Mouse (Mus musculus): ENCODE measurements at regions not wholly inside any gene's neighbourhood (a gene's known extent, or its start where the extent isn't known, plus 50 kb on each side); places are given as distances from the start of the nearest gene placed in this dataset.

- 88% methylated on average over 12 of the region's 12 CpGs for WGBS
- no peak for DNase-seq (ENCODE audit: low spot score)
- no peaks in the 10 kb centered on the region for H3K9me3 ChIP-seq (ENCODE audit: control insufficient read depth, low read length)
Measured at GRCm38 (mm10) chr4:131355526-131355991, 411.4 kb downstream of the Matn1 start.

GRCm38 (mm10) chr4:131356316-131356715 lies 412.1 kb downstream of the Matn1 start:
- H3K4me3 ChIP-seq (ENCODE audit: low read depth, low read length): no peak overlapping the region
- H3K36me3 ChIP-seq (ENCODE audit: control insufficient read depth, insufficient read depth, low read length): no peaks in the 10 kb centered on the region
- H3K9ac ChIP-seq (ENCODE audit: low read depth, low read length): no peak overlapping the region
- H3K27me3 ChIP-seq (replicated peaks; ENCODE audit: control insufficient read depth, insufficient read depth, low read length): no peaks in the 10 kb centered on the region
- no peaks in the 10 kb centered on the region for H3K9me3 ChIP-seq (ENCODE audit: control insufficient read depth, low read length)
- 72% methylated on average over 12 of the region's 12 CpGs for WGBS
- ATAC-seq (ENCODE audit: low read depth): no peak
- no peaks in the 10 kb centered on the region for H3K4me1 ChIP-seq (ENCODE audit: control insufficient read depth, insufficient read depth, low read length)
- DNase-seq (ENCODE audit: low spot score): peak; percentile 27
- no peak overlapping the region for H3K27ac ChIP-seq (replicated peaks; ENCODE audit: low read depth, low read length)
- H3K4me2 ChIP-seq (ENCODE audit: low read depth, low read length): no peak overlapping the region

More at GRCm38 (mm10) chr4:131355526-131355991, 411.4 kb downstream of the Matn1 start:
- no peak for ATAC-seq (ENCODE audit: low read depth)
- Histone ChIP-seq H3K9ac (ENCODE audit: low read depth, low read length) (no peak overlapping the region), H3K4me2 (ENCODE audit: low read depth, low read length) (no peak overlapping the region), H3K27me3 (replicated peaks; ENCODE audit: control insufficient read depth, insufficient read depth, low read length) (no peaks in the 10 kb centered on the region), H3K4me1 (ENCODE audit: control insufficient read depth, insufficient read depth, low read length) (no peaks in the 10 kb centered on the region), H3K4me3 (ENCODE audit: low read depth, low read length) (no peak overlapping the region), H3K27ac (replicated peaks; ENCODE audit: low read depth, low read length) (no peak overlapping the region), H3K36me3 (ENCODE audit: control insufficient read depth, insufficient read depth, low read length) (no peaks in the 10 kb centered on the region)

- Histone ChIP-seq H3K4me1 (ENCODE audit: control insufficient read depth, insufficient read depth, low read length) (no peaks in the 10 kb centered on the region), H3K9ac (ENCODE audit: low read depth, low read length) (no peak overlapping the region), H3K27ac (replicated peaks; ENCODE audit: low read depth, low read length) (no peak overlapping the region), H3K4me3 (ENCODE audit: low read depth, low read length) (no peak overlapping the region), H3K9me3 (ENCODE audit: control insufficient read depth, low read length) (no peaks in the 10 kb centered on the region), H3K36me3 (ENCODE audit: control insufficient read depth, insufficient read depth, low read length) (no peaks in the 10 kb centered on the region), H3K4me2 (ENCODE audit: low read depth, low read length) (no peak overlapping the region), H3K27me3 (replicated peaks; ENCODE audit: control insufficient read depth, insufficient read depth, low read length) (no peaks in the 10 kb centered on the region)
- whole genome bisulfite sequencing: 73% methylated on average over 1 of the region's 1 CpGs
- ATAC-seq (ENCODE audit: low read depth): no peak
- DNase-seq (ENCODE audit: low spot score): no peak
Measured at GRCm38 (mm10) chr4:131363030-131363429, 418.8 kb downstream of the Matn1 start.

GRCm38 (mm10) chr4:131364671-131365252 lies 420.6 kb downstream of the Matn1 start:
- DNase-seq (ENCODE audit: low spot score): no peak

GRCm38 (mm10) chr4:131366006-131366405 lies 421.8 kb downstream of the Matn1 start:
- ATAC-seq (ENCODE audit: low read depth) (no peak), DNase-seq (ENCODE audit: low spot score) (no peak)
- WGBS: 69% methylated on average over 2 of the region's 2 CpGs
- H3K9ac ChIP-seq (ENCODE audit: low read depth, low read length): no peak overlapping the region
- H3K4me2 ChIP-seq (ENCODE audit: low read depth, low read length): no peak overlapping the region
- H3K9me3 ChIP-seq (ENCODE audit: control insufficient read depth, low read length): no peaks in the 10 kb centered on the region
- no peaks in the 10 kb centered on the region for H3K4me1 ChIP-seq (ENCODE audit: control insufficient read depth, insufficient read depth, low read length)
- no peaks in the 10 kb centered on the region for H3K27me3 ChIP-seq (replicated peaks; ENCODE audit: control insufficient read depth, insufficient read depth, low read length)
- H3K27ac ChIP-seq (replicated peaks; ENCODE audit: low read depth, low read length): no peak overlapping the region
- no peaks in the 10 kb centered on the region for H3K36me3 ChIP-seq (ENCODE audit: control insufficient read depth, insufficient read depth, low read length)
- no peak overlapping the region for H3K4me3 ChIP-seq (ENCODE audit: low read depth, low read length)

More at GRCm38 (mm10) chr4:131364671-131365252, 420.6 kb downstream of the Matn1 start:
- Histone ChIP-seq H3K36me3 (ENCODE audit: control insufficient read depth, insufficient read depth, low read length) (no peaks in the 10 kb centered on the region), H3K27me3 (replicated peaks; ENCODE audit: control insufficient read depth, insufficient read depth, low read length) (no peaks in the 10 kb centered on the region), H3K4me3 (ENCODE audit: low read depth, low read length) (no peak overlapping the region), H3K27ac (replicated peaks; ENCODE audit: low read depth, low read length) (no peak overlapping the region), H3K4me2 (ENCODE audit: low read depth, low read length) (no peak overlapping the region), H3K9me3 (ENCODE audit: control insufficient read depth, low read length) (no peaks in the 10 kb centered on the region), H3K4me1 (ENCODE audit: control insufficient read depth, insufficient read depth, low read length) (no peaks in the 10 kb centered on the region), H3K9ac (ENCODE audit: low read depth, low read length) (no peak overlapping the region)
- 36% methylated on average over 6 of the region's 6 CpGs for WGBS
- ATAC-seq (ENCODE audit: low read depth): no peak

GRCm38 (mm10) chr4:131366656-131367055 lies 422.5 kb downstream of the Matn1 start:
- Histone ChIP-seq H3K9me3 (ENCODE audit: control insufficient read depth, low read length) (no peaks in the 10 kb centered on the region), H3K4me2 (ENCODE audit: low read depth, low read length) (no peak overlapping the region), H3K4me3 (ENCODE audit: low read depth, low read length) (no peak overlapping the region), H3K4me1 (ENCODE audit: control insufficient read depth, insufficient read depth, low read length) (no peaks in the 10 kb centered on the region), H3K27me3 (replicated peaks; ENCODE audit: control insufficient read depth, insufficient read depth, low read length) (no peaks in the 10 kb centered on the region), H3K9ac (ENCODE audit: low read depth, low read length) (no peak overlapping the region), H3K36me3 (ENCODE audit: control insufficient read depth, insufficient read depth, low read length) (no peaks in the 10 kb centered on the region), H3K27ac (replicated peaks; ENCODE audit: low read depth, low read length) (no peak overlapping the region)
- no peak for ATAC-seq (ENCODE audit: low read depth)
- no peak for DNase-seq (ENCODE audit: low spot score)
- 56% methylated on average over 1 of the region's 1 CpGs for WGBS

- WGBS: 73% methylated on average over 16 of the region's 16 CpGs
- H3K4me3 ChIP-seq (ENCODE audit: low read depth, low read length): no peak overlapping the region
- H3K27me3 ChIP-seq (replicated peaks; ENCODE audit: control insufficient read depth, insufficient read depth, low read length): no peaks in the 10 kb centered on the region
- no peaks in the 10 kb centered on the region for H3K4me1 ChIP-seq (ENCODE audit: control insufficient read depth, insufficient read depth, low read length)
- ATAC-seq (ENCODE audit: low read depth) (no peak), DNase-seq (ENCODE audit: low spot score) (no peak)
- H3K36me3 ChIP-seq (ENCODE audit: control insufficient read depth, insufficient read depth, low read length): no peaks in the 10 kb centered on the region
- no peak overlapping the region for H3K9ac ChIP-seq (ENCODE audit: low read depth, low read length)
- H3K27ac ChIP-seq (replicated peaks; ENCODE audit: low read depth, low read length): no peak overlapping the region
- no peak overlapping the region for H3K4me2 ChIP-seq (ENCODE audit: low read depth, low read length)
- no peaks in the 10 kb centered on the region for H3K9me3 ChIP-seq (ENCODE audit: control insufficient read depth, low read length)
Measured at GRCm38 (mm10) chr4:131372517-131372916, 428.3 kb downstream of the Matn1 start.

- Histone ChIP-seq H3K9ac (ENCODE audit: low read depth, low read length) (no peak overlapping the region), H3K4me1 (ENCODE audit: control insufficient read depth, insufficient read depth, low read length) (no peaks in the 10 kb centered on the region), H3K4me3 (ENCODE audit: low read depth, low read length) (no peak overlapping the region), H3K4me2 (ENCODE audit: low read depth, low read length) (no peak overlapping the region), H3K27me3 (replicated peaks; ENCODE audit: control insufficient read depth, insufficient read depth, low read length) (no peaks in the 10 kb centered on the region), H3K9me3 (ENCODE audit: control insufficient read depth, low read length) (no peaks in the 10 kb centered on the region), H3K27ac (replicated peaks; ENCODE audit: low read depth, low read length) (no peak overlapping the region), H3K36me3 (ENCODE audit: control insufficient read depth, insufficient read depth, low read length) (no peaks in the 10 kb centered on the region)
- no peak for DNase-seq (ENCODE audit: low spot score)
- WGBS: 79% methylated on average over 3 of the region's 3 CpGs
- no peak for ATAC-seq (ENCODE audit: low read depth)
Measured at GRCm38 (mm10) chr4:131373172-131373571, 429.0 kb downstream of the Matn1 start.

GRCm38 (mm10) chr4:131374527-131375290 lies 430.5 kb downstream of the Matn1 start:
- ATAC-seq (ENCODE audit: low read depth): no peak
- 86% methylated on average over 6 of the region's 6 CpGs for WGBS
- H3K27ac ChIP-seq (replicated peaks; ENCODE audit: low read depth, low read length): no peak overlapping the region
- no peak overlapping the region for H3K4me3 ChIP-seq (ENCODE audit: low read depth, low read length)
- H3K27me3 ChIP-seq (replicated peaks; ENCODE audit: control insufficient read depth, insufficient read depth, low read length): no peaks in the 10 kb centered on the region
- H3K36me3 ChIP-seq (ENCODE audit: control insufficient read depth, insufficient read depth, low read length): no peaks in the 10 kb centered on the region
- DNase-seq (ENCODE audit: low spot score): no peak
- H3K9me3 ChIP-seq (ENCODE audit: control insufficient read depth, low read length): no peaks in the 10 kb centered on the region
- H3K9ac ChIP-seq (ENCODE audit: low read depth, low read length): no peak overlapping the region
- H3K4me2 ChIP-seq (ENCODE audit: low read depth, low read length): no peak overlapping the region
- no peaks in the 10 kb centered on the region for H3K4me1 ChIP-seq (ENCODE audit: control insufficient read depth, insufficient read depth, low read length)

Measured in embryonic facial prominence, embryonic 14.5 days (tissue).